Comparison of ENCODE assay signal across 7 mouse cellular contexts in the genomic region with DNA sequence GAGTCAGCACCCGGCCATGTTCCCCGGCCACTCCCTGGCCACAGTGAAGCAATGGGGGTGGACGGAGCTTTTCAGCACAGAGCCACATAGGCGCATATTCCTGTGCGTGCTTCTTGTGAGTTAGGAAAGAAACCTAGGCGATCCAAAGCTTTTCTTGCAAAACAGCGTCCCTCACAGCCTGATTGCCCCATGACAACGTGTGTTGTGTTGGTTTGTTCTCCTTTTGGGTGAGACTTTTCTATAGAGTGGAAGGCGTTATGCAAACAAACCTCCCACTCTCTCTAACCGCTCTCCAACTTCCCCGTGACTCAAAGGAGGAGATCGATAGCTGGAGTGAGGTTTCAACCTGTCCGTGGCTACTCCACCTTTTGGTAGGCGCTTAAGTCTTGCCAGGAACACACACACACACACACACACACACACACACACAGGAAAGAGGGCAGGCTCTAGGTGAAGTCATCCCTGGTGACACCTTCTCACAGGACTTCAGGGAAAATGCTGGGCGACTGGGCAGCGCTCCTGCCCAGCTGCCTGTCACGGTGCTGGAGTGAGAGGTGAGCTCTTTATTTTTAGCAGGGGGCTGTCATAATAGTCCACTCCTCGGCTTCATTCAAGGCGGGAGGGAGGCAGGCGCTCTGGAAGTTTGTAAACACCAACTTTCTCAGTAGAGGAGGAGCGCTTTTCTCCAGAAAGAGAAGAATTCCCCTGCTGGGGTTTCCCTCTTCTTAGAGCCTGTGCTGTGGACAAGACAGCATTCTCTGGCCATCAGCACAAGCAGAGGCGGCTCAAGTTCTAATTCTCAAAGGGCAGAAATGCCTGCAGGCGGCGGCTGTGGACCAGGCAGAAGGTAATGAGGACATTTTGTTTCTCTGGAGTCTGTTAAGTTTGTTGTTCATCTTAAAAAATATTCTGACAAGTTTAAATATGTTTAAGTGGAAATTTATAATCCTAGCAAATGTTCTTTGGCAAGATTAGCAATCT. TPM values are rescaled to one million over a fixed set of nuclear protein-coding genes. Genes with fewer than 3 reads are reported as not detected.
DNase-seq lines count a peak whose midpoint lies in the region; TF ChIP-seq lines count a peak whose summit lies in the region.

No protein-coding gene starts in this region.

- no peak overlapping the region for H3K27ac ChIP-seq in MEL (ENCODE audit: control insufficient read depth, low read depth, low read length)
- H3K27ac ChIP-seq in kidney, adult 2 months (ENCODE audit: insufficient read depth, low read depth, low read length), result peak overlapping the region; percentile 69

- no peak for TF ChIP-seq CTCF in MEL (IDR thresholded peaks at IDR 0.05 in 2 of 3, conservative IDR thresholded peaks at IDR 0.05 in 1 of 3; ENCODE audit: control insufficient read depth in 1 of 3, insufficient read depth in 1 of 3, low read depth in 2 of 3, low read length in 3 of 3, poor library complexity in 1 of 3, severe bottlenecking in 1 of 3)
- TF ChIP-seq CTCF in kidney, adult 2 months (conservative IDR thresholded peaks at IDR 0.05; ENCODE audit: insufficient read depth, insufficient read length, low read depth, low read length), result 0 out of 2 replicates have a peak, but pooled peaks have one; percentile 5

- no peak for TF ChIP-seq POLR2A in MEL (IDR thresholded peaks at IDR 0.05; ENCODE audit: control insufficient read depth in 1 of 2, insufficient read depth in 1 of 2, low read depth in 1 of 2, low read length in 2 of 2, poor library complexity in 1 of 2)
- no peak for TF ChIP-seq POLR2A in kidney, adult 2 months (IDR thresholded peaks at IDR 0.05; ENCODE audit: low read depth, low read length)

- no peaks in the 10 kb centered on the region for H3K79me2 ChIP-seq in MEL (ENCODE audit: control insufficient read depth, insufficient read depth, low read length, poor library complexity)

- 25% methylated on average over 24 of the region's 24 CpGs for WGBS in kidney, adult 2 months

- no peak for TF ChIP-seq RAD21 in MEL (IDR thresholded peaks at IDR 0.05; ENCODE audit: low read depth, low read length)

- DNase-seq in 416B (ENCODE audit: low read depth) (peak; percentile 54), MEL (ENCODE audit: low read depth, low spot score) (peak; percentile 42)
- DNase-seq in gastrocnemius, postnatal 10 days, result peak; percentile 24
- peak; percentile 62 for DNase-seq in kidney, adult 2 months
- DNase-seq in lung, postnatal 10 days, result peak; percentile 44
- DNase-seq in thymus, postnatal 0 days (ENCODE audit: low spot score), result no peak
- DNase-seq in testis, postnatal 14 days (ENCODE audit: low spot score), result no peak

- no peaks in the 10 kb centered on the region for H3K27me3 ChIP-seq in MEL (ENCODE audit: control insufficient read depth in 1 of 2, insufficient read depth in 2 of 2, low read length in 2 of 2)
- no peaks in the 10 kb centered on the region for H3K27me3 ChIP-seq in kidney, adult 2 months (replicated peaks; ENCODE audit: control insufficient read depth, insufficient read depth, low read length)

- peaks cover 0 to 10% of the 10 kb centered on the region in 2 experiments; a peak in 2 of 4 replicates for H3K36me3 ChIP-seq in MEL (ENCODE audit: control insufficient read depth in 1 of 2, insufficient read depth in 2 of 2, low read length in 2 of 2)
- no peaks in the 10 kb centered on the region for H3K36me3 ChIP-seq in kidney, adult 2 months (ENCODE audit: control insufficient read depth, insufficient read depth, low read length)

- no peaks in the 10 kb centered on the region for H3K9me3 ChIP-seq in MEL (replicated peaks; ENCODE audit: insufficient read depth, low read length)

- no peak for TF ChIP-seq EP300 in MEL (IDR thresholded peaks at IDR 0.05; ENCODE audit: low read depth in 1 of 2, low read length in 2 of 2)

- H3K4me3 ChIP-seq in MEL (ENCODE audit: control insufficient read depth in 1 of 2, insufficient read depth in 1 of 2, low read depth in 2 of 2, low read length in 2 of 2), result peak overlapping the region; percentile 37 to 65
- peak overlapping the region; percentile 40 for H3K4me3 ChIP-seq in kidney, adult 2 months (ENCODE audit: insufficient read depth, low read depth, low read length)

- H3K4me1 ChIP-seq in MEL (ENCODE audit: control insufficient read depth in 1 of 2, insufficient read depth in 2 of 2, low read length in 2 of 2), result peaks cover 10 to 17% of the 10 kb centered on the region in 2 experiments
- H3K4me1 ChIP-seq in kidney, adult 2 months (ENCODE audit: control insufficient read depth, insufficient read depth, low read length), result peaks cover 30% of the 10 kb centered on the region

- H3K9ac ChIP-seq in MEL (ENCODE audit: control insufficient read depth, low read depth, low read length, poor library complexity, severe bottlenecking), result peak overlapping the region; percentile 29

TF ChIP-seq in MEL, 35 proteins besides CTCF, POLR2A, EP300 and RAD21:
- TF ChIP-seq KAT2A (conservative IDR thresholded peaks at IDR 0.05; ENCODE audit: low read depth, low read length), result no peak
- no peak for TF ChIP-seq USF2 (IDR thresholded peaks at IDR 0.05; ENCODE audit: borderline replicate concordance in 1 of 2, insufficient read depth in 1 of 2, low read depth in 1 of 2, low read length in 2 of 2)
- no peak for TF ChIP-seq SIN3A (IDR thresholded peaks at IDR 0.05; ENCODE audit: low read length)

RNA-seq across cellular contexts. Expression of gene Zfp622, which starts 43.5 kb away (rescaled TPM):
- total RNA-seq in MEL (2012; rRNA removed), result 66.8 and 77.2 TPM in 2 replicates
- 100 to 1,000 TPM in 1 of 2 experiments, not detected in 1; 106 TPM for polyA plus RNA-seq in MEL (2012; ENCODE audit: insufficient read depth in 1 of 2, insufficient read length in 2 of 2, low read depth in 1 of 2, low replicate concordance in 2 of 2, missing spikeins in 1 of 2)
- total RNA-seq in gastrocnemius, postnatal 10 days (2021), result 10 to 100 TPM; 29.5 to 32.4 TPM
- 12.4 and 14.9 TPM in 2 replicates for polyA plus RNA-seq in kidney, adult 2 months (2012; rRNA removed)
- 24.9 and 34.6 TPM in 2 replicates for polyA plus RNA-seq in thymus, postnatal 0 days (2015; fragmentation: Nextera tagmentation; extraction: Ambion mirVana)

Comparison
In these comparisons a context has a peak if more than half of its experiments do, and no peak if none do; other contexts are left out.
1. DNase-seq: peak in 416B (single experiment), MEL (single experiment), gastrocnemius, postnatal 10 days (single experiment), kidney, adult 2 months (single experiment) and lung, postnatal 10 days (single experiment); none in thymus, postnatal 0 days (single experiment) and testis, postnatal 14 days (single experiment).